Comparison of ENCODE assay signal across 19 mouse cellular contexts in the genomic region with DNA sequence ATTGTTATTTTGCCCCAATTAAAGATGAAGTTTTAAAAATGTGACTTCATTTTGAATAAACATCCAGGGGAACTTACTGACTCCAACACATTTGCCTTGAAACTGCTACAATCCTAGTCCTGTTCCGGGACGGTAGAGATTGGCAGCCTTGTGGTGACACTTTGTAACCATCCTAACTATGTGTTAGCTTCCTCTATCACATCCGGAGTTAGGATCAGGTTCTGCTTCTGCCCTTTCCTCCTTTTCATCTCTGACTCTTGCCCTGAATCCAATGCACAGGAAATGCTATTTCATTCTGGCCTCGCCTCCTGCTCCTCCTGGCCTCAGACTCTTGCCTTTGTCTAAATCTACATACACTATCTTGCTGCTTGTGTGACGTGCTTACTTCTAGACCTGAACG. TPM values are rescaled to one million over a fixed set of nuclear protein-coding genes. Genes with fewer than 3 reads are reported as not detected.
"Had no signal": no experiment of that assay in that cellular context is flagged by ENCODE, and none has a peak within 500 bp of the region (broad histone marks: within the 10 kb centered on the region; RNA-seq: fewer than 3 reads in every experiment).

No protein-coding gene starts in this region.

- DNase-seq: kidney, adult 11 months; kidney, adult 8-10 months; kidney, postnatal 10 days; kidney, postnatal 4 days; lung, adult 18-20 months; lung, postnatal 10 days; midbrain, embryonic 14.5 days; right cerebral cortex, adult 18-20 months; right cerebral cortex, postnatal 14 days; spleen, adult 18-20 months; thymus, adult 2 months; thymus, postnatal 14 days; thymus, postnatal 4 days had no signal

- ATAC-seq: intestine, embryonic 15.5 days had no signal

RNA-seq across cellular contexts. Expression of gene Map7d3, which starts 5.4 kb away (rescaled TPM):
- total RNA-seq: layer of hippocampus, postnatal 14 days; left cerebral cortex, adult 18-20 months; midbrain, postnatal 0 days had no signal

RNA-seq across cellular contexts. Expression of gene Adgrg4, which starts 42.5 kb away (rescaled TPM):
- total RNA-seq: layer of hippocampus, adult 18-20 months; layer of hippocampus, postnatal 14 days; left cerebral cortex, adult 18-20 months; megakaryocyte-erythroid progenitor cell, adult 5-6 weeks had no signal
